Mouse (Mus musculus) liver, embryonic 13.5 days (tissue): ENCODE measurements around the gene Zfp423. TPM values are rescaled to one million over a fixed set of nuclear protein-coding genes. Genes with fewer than 3 reads are reported as not detected.

Experiments used
- ATAC-seq: fragments of 200-750 bp; cut with Nextera tagmentation; 2 replicates; pipeline ENCODE4 v1.8.0; 2017; ENCODE audit warnings: low read depth, mild to moderate bottlenecking, moderate number of reproducible peaks, moderate library complexity
- DNase-seq: peaks from one replicate; pipeline ENCODE4 v3.0.0; 2022
- H3K27ac ChIP-seq: fragments of 300-500 bp; sonication (generic); 2 replicates; pipeline ENCODE4 v1.5.1; 2015; ENCODE audit warnings: moderate library complexity, mild to moderate bottlenecking, inconsistent platforms
- H3K27me3 ChIP-seq: fragments of 300-500 bp; sonication (generic); 2 replicates; pipeline ENCODE4 v1.6.1; 2015; ENCODE audit warnings: mild to moderate bottlenecking, inconsistent platforms
- H3K36me3 ChIP-seq: fragments of 300-500 bp; sonication (generic); 2 replicates; pipeline ENCODE4 v1.6.1; 2015; ENCODE audit warnings: mild to moderate bottlenecking, inconsistent platforms
- H3K4me1 ChIP-seq: fragments of 300-500 bp; sonication (generic); replicated peaks from 2 replicates; pipeline ENCODE4 v1.6.1; 2015; ENCODE audit warnings: inconsistent platforms
- H3K4me2 ChIP-seq: fragments of 300-500 bp; sonication (generic); 2 replicates; pipeline ENCODE4 v1.6.1; 2015; ENCODE audit warnings: inconsistent platforms, mild to moderate bottlenecking, moderate library complexity
- H3K4me3 ChIP-seq: fragments of 300-500 bp; sonication (generic); replicated peaks from 2 replicates; pipeline ENCODE4 v1.5.1; 2015; ENCODE audit warnings: mild to moderate bottlenecking, inconsistent platforms
- H3K9ac ChIP-seq: fragments of 300-500 bp; sonication (generic); 2 replicates; pipeline ENCODE4 v1.6.1; 2015; ENCODE audit warnings: mild to moderate bottlenecking, inconsistent platforms
- H3K9me3 ChIP-seq: fragments of 300-500 bp; sonication (generic); replicated peaks from 2 replicates; pipeline ENCODE4 v1.6.1; 2016; ENCODE audit warnings: inconsistent platforms
- WGBS: fragments of 180-500 bp; shearing (Covaris S2); methylation state at CpG from one replicate; pipeline ENCODE4 v1.1.7; 2015; ENCODE audit not compliant: insufficient replicate concordance; 5-methylcytosine and 5-hydroxymethylcytosine counted together
- polyA plus RNA-seq: library from polyadenylated mRNA; unstranded; fragments of >200 nt; fragmentation: Nextera tagmentation; extraction: Ambion mirVana; gene quantifications from 2 replicates; pipeline ENCODE4 v1.2.1, GENCODE M21; 2015

Zfp423 gene
- polyA plus RNA-seq, 1 experiment from 2014 or later, result 0.69 TPM

GRCm38 (mm10) chr8:87962514-87963225, 3.3 kb upstream of the Zfp423 start:
- ATAC-seq, result no peak
- 3% methylated on average over 26 of the region's 26 CpGs for WGBS
- H3K4me1 ChIP-seq, result peaks cover 13% of the 10 kb centered on the region
- H3K27ac ChIP-seq, result no peak overlapping the region
- no peaks in the 10 kb centered on the region for H3K36me3 ChIP-seq
- no peak for DNase-seq
- no peak overlapping the region for H3K9ac ChIP-seq
- H3K4me2 ChIP-seq, result peak overlapping the region; percentile 53
- H3K9me3 ChIP-seq, result no peaks in the 10 kb centered on the region
- H3K27me3 ChIP-seq, result peaks cover 80% of the 10 kb centered on the region
- no peak overlapping the region for H3K4me3 ChIP-seq

- Histone ChIP-seq H3K9ac (no peak overlapping the region), H3K4me2 (peak overlapping the region; percentile 53), H3K9me3 (no peaks in the 10 kb centered on the region), H3K4me1 (peaks cover 13% of the 10 kb centered on the region), H3K27me3 (peaks cover 88% of the 10 kb centered on the region), H3K27ac (no peak overlapping the region), H3K4me3 (peak overlapping the region; percentile 32), H3K36me3 (no peaks in the 10 kb centered on the region)
- under 1% methylated on average over 50 of the region's 50 CpGs for WGBS
- ATAC-seq (no peak), DNase-seq (no peak)
Measured at GRCm38 (mm10) chr8:87961680-87962513, 2.5 kb upstream of the Zfp423 start.

DNA sequence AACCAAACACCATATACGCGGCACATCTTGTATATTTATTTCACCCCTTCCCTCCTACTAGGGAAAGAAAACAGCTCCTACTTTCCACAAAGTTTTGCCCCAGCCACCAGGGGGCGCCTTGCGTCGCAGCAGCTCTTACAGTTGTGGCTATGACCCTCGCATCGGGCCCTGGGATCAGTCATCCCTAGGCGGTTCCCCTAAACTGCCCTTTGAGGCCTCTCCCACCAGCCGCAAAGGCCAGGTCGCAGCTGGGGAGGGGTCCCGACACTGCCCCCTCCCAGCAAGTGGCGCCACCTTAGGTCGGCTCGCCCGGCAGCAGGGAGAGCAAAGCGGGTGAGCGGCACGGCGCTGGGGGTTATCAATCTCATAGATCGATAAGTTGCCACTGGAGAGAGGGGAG, 1.7 kb upstream of the Zfp423 start:
- H3K27me3 ChIP-seq, result peaks cover 96% of the 10 kb centered on the region
- H3K4me3 ChIP-seq, result peak overlapping the region; percentile 32; the same call in 1 of the 2 replicates
- peaks cover 13% of the 10 kb centered on the region for H3K4me1 ChIP-seq
- H3K36me3 ChIP-seq, result no peaks in the 10 kb centered on the region
- H3K4me2 ChIP-seq, result peak overlapping the region; percentile 71
- no peak for ATAC-seq
- H3K27ac ChIP-seq, result no peak overlapping the region
- no peaks in the 10 kb centered on the region for H3K9me3 ChIP-seq
- DNase-seq, result no peak
- WGBS, result 1% methylated on average over 20 of the region's 20 CpGs
- no peak overlapping the region for H3K9ac ChIP-seq

DNA sequence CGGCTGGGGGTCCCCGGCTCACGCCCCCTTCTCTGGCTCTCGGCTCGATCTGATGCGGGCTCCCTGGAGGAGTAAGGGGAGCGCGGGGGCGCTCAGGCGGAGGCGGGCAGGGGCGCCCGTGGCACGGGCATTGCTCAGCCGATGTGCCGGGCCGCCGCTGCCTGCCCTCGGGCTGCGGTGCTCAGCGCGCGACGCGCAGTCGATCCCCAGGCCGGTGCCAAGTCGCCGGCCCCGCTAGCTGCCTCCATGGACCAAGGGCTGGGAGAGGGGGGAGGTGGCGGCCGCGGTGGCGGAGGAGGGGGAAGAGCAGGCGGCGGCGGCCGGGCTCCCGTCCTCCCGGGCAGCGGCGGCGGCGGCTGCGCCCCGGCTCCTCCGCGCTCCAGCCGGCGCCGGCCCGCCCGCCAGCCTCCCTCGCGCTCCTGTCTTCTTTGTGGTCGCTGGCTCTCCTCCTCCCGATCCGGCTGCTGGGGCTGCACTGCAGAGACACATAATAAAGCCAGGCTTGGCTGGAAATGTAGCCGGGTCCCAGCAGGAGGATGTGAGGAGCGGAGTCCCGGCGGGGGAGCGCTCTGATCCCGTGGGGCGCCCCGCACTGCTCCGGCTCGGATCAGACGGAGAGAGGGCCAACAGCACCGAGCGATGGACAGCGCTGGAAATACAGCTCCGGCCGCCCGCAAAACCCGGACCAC, 810 bp upstream of the Zfp423 start:
- no peak for DNase-seq
- no peak overlapping the region; the same call in 1 of the 2 replicates for H3K27ac ChIP-seq
- H3K4me2 ChIP-seq, result peak overlapping the region; percentile 71
- peaks cover 13% of the 10 kb centered on the region for H3K4me1 ChIP-seq
- under 1% methylated on average over 59 of the region's 76 CpGs for WGBS
- H3K36me3 ChIP-seq, result no peaks in the 10 kb centered on the region
- peaks cover 99% of the 10 kb centered on the region for H3K27me3 ChIP-seq
- H3K9ac ChIP-seq, result peak overlapping the region; percentile 26; the same call in 1 of the 2 replicates
- no peaks in the 10 kb centered on the region for H3K9me3 ChIP-seq
- peak; percentile 32; the same call in 1 of the 2 replicates for ATAC-seq
- H3K4me3 ChIP-seq, result peak overlapping the region; percentile 58

DNA sequence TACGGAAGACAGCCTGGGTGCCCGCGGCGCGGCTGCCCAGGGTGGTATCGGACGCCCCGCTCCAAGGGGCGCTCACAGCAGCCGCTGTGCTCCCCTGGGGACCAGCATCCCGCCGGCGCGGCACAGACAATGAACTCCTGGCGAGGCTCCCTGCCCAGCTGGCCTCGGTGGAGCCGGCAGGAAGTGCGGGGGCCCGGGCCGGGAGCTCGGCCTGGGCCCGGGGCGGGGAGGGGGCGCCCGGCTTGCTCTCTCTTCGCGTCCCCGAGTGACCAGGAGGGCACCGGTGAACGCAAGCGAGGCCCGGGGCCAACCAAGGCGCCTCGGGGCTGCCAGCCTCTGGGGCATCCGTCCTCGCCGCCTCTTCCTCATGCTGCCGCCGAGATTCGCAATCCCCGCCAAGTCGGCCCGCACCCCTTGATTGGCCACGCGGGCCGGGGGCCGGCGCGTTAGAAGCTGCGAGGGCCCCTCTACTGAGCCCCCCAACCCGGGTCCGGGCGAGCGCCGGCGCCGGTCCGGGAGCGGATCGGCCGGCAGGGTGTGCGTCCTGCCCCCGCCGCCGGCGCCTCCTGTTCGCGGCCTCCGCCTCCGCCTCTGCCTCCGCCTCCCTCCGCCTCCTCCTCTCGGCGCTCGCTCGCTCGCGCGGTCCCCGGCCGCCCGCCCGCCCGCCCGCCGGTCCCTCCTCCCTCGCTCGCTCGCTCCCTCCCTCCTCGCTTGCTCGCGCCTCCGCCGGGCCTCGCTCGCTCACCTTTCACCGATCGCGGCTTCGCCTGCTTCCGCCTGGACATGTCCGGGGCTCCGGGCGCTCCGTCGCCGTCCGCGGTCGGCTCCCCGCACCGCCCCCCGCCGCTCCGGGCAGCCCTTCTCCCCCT, 710 bp downstream of the Zfp423 start:
- Histone ChIP-seq H3K9ac (peak overlapping the region; percentile 57), H3K27ac (peak overlapping the region; percentile 55), H3K9me3 (no peaks in the 10 kb centered on the region), H3K4me2 (peak overlapping the region; percentile 71), H3K36me3 (no peaks in the 10 kb centered on the region), H3K27me3 (peaks cover 88% of the 10 kb centered on the region), H3K4me3 (peak overlapping the region; percentile 58), H3K4me1 (peaks cover 13% of the 10 kb centered on the region)
- DNase-seq, result no peak
- ATAC-seq, result peak; percentile 44
- WGBS, result under 1% methylated on average over 90 of the region's 115 CpGs

DNA sequence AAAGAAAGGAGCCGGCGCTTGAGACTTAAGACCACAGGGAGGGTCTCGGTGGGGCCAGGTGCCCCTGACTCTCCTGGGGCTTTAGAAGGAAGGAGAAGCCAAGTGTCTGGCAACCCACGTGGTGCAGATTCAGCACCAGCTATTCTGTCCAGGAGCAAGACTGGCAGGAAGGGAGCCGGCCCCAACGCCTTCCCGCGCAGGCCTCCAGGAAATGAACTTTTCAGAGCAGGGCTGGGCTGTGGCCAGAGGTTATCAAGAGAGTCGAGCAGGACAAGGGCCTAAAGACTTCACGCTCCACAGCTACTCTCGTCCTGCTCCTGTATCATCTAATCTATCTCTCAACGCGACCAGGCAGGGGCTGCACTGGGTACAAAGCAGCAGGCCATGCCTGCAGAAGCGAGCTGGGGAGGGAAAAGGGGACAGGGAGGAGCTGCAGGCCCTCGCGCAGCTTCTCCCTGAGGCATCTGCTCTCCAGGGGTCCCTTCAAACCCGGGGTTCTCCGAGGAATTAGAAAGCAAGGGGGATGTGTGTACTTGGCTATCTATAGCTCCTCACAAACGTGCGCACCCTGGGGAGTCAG, 1.4 kb downstream of the Zfp423 start:
- no peak for ATAC-seq
- WGBS, result 2% methylated on average over 20 of the region's 20 CpGs
- H3K4me1 ChIP-seq, result peaks cover 13% of the 10 kb centered on the region
- peak overlapping the region; percentile 58 for H3K4me3 ChIP-seq
- H3K9me3 ChIP-seq, result no peaks in the 10 kb centered on the region
- H3K27ac ChIP-seq, result peak overlapping the region; percentile 43; the same call in 1 of the 2 replicates
- peaks cover 81% of the 10 kb centered on the region for H3K27me3 ChIP-seq
- peak overlapping the region; percentile 41 for H3K9ac ChIP-seq
- DNase-seq, result no peak
- no peaks in the 10 kb centered on the region for H3K36me3 ChIP-seq
- H3K4me2 ChIP-seq, result peak overlapping the region; percentile 71

GRCm38 (mm10) chr8:87956001-87956400, 3.4 kb downstream of the Zfp423 start:
- ATAC-seq, result no peak
- Histone ChIP-seq H3K4me1 (peaks cover 2% of the 10 kb centered on the region), H3K36me3 (no peaks in the 10 kb centered on the region), H3K9ac (no peak overlapping the region), H3K9me3 (no peaks in the 10 kb centered on the region), H3K27ac (no peak overlapping the region), H3K4me3 (no peak overlapping the region), H3K27me3 (peaks cover 66% of the 10 kb centered on the region), H3K4me2 (no peak overlapping the region)
- no peak for DNase-seq
- 51% methylated on average over 5 of the region's 5 CpGs for WGBS

DNA sequence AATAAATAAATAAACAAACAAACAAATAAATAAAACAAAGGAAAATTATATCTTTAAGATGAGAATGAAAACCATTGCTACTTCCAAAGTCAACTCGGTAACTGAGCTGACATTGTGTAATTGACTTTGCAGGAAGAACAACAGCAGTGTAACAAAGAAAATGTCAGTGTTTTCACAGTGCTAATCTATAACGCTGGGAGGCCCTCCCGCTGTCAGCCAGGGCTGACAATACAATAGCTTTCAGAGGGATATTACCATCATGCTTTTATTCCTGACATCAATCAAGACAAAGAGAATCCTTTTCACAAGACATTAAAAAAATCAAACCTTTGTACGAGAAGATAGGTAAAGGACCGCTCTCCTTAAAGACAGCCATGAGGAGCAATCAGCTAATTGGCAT, 5.9 kb downstream of the Zfp423 start:
- no peak for ATAC-seq
- H3K4me2 ChIP-seq, result no peak overlapping the region
- H3K4me1 ChIP-seq, result no peaks in the 10 kb centered on the region; the same call in 1 of the 2 replicates
- H3K4me3 ChIP-seq, result no peak overlapping the region
- no peaks in the 10 kb centered on the region for H3K9me3 ChIP-seq
- no peak overlapping the region for H3K9ac ChIP-seq
- H3K27ac ChIP-seq, result no peak overlapping the region
- no peaks in the 10 kb centered on the region for H3K36me3 ChIP-seq
- DNase-seq, result no peak
- WGBS, result 48% methylated on average over 5 of the region's 5 CpGs
- H3K27me3 ChIP-seq, result peaks cover 41% of the 10 kb centered on the region

- H3K4me3 ChIP-seq, result no peak overlapping the region
- H3K27ac ChIP-seq, result no peak overlapping the region
- no peak overlapping the region for H3K4me2 ChIP-seq
- DNase-seq, result no peak
- no peaks in the 10 kb centered on the region for H3K36me3 ChIP-seq
- no peaks in the 10 kb centered on the region for H3K9me3 ChIP-seq
- peaks cover 29% of the 10 kb centered on the region for H3K27me3 ChIP-seq
- H3K4me1 ChIP-seq, result no peaks in the 10 kb centered on the region
- ATAC-seq, result no peak
- WGBS, result 69% methylated on average over 6 of the region's 6 CpGs
- H3K9ac ChIP-seq, result no peak overlapping the region
Measured at GRCm38 (mm10) chr8:87952298-87952697, 7.1 kb downstream of the Zfp423 start.

DNA sequence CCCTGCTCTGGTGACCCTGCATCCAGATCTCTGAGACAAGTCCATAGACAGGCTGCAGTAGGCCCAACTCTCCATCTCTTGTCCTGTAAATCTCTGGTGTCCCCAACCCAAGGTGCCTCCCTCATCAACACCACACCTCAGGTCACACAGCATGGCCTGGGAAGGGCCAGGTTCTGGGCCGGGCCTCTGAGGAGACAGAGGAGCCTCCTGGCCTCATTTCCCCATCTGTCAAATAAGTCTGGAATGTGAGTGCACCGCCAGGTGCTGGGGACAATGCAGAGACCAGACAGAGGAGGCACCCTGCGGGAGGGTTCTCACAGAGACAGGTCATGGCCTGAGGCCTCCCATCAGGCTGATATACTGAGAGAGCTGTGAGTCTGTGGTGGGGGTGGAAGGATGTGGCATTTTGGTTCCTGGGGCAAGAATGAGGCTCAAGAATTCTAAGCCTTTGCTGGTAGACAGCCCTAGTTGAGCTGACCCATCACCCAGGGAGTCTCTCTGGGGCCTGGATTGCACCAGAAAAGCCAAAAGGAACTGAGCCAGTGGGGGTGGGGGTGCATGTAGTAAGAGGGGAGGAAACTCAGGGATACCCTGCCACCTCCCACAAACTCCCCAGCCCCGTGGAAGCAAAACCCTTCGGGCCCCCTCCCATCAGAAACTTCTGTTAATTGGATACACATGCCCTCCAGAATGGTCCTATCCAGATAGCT, 15.0 kb downstream of the Zfp423 start:
- no peak overlapping the region for H3K27ac ChIP-seq
- WGBS, result 47% methylated on average over 5 of the region's 5 CpGs
- no peak overlapping the region for H3K4me3 ChIP-seq
- H3K9ac ChIP-seq, result no peak overlapping the region
- ATAC-seq, result no peak
- H3K27me3 ChIP-seq, result peaks cover 21% of the 10 kb centered on the region
- H3K4me1 ChIP-seq, result peaks cover 9% of the 10 kb centered on the region
- no peak for DNase-seq
- peak overlapping the region; percentile 67; the same call in 1 of the 2 replicates for H3K4me2 ChIP-seq
- H3K36me3 ChIP-seq, result no peaks in the 10 kb centered on the region
- no peaks in the 10 kb centered on the region for H3K9me3 ChIP-seq
